27 mouse cellular contexts compared by ENCODE assay signal in genomic region chr4:86158551-86158950, GRCm38 (mm10).
"Had no signal": no experiment of that assay in that cellular context is flagged by ENCODE, and none has a peak within 500 bp of the region (broad histone marks: within the 10 kb centered on the region; RNA-seq: fewer than 3 reads in every experiment).

No protein-coding gene starts in this region.

- H3K4me1 ChIP-seq: heart, embryonic 13.5 days; heart, embryonic 15.5 days; hindbrain, embryonic 13.5 days; hindbrain, embryonic 15.5 days; intestine, embryonic 15.5 days; limb, embryonic 10.5 days; limb, embryonic 12.5 days; liver, embryonic 13.5 days; liver, embryonic 15.5 days had no signal

- DNase-seq: gastrocnemius, postnatal 14 days; gastrocnemius, postnatal 36 days; heart, adult 11 months; heart, adult 2 months; heart, postnatal 14 days; heart, postnatal 36 days; kidney, adult 18-20 months; kidney, adult 8-10 months; kidney, postnatal 10 days; kidney, postnatal 25 days; kidney, postnatal 4 days; liver; liver, embryonic 13.5 days; liver, postnatal 0 days had no signal

- H3K4me2 ChIP-seq: heart, embryonic 11.5 days; heart, embryonic 13.5 days; heart, embryonic 15.5 days; hindbrain, embryonic 13.5 days; hindbrain, embryonic 15.5 days; intestine, embryonic 15.5 days; limb, embryonic 12.5 days; liver, embryonic 13.5 days; liver, embryonic 15.5 days had no signal

- H3K36me3 ChIP-seq: heart, embryonic 13.5 days; heart, embryonic 15.5 days; hindbrain, embryonic 13.5 days; hindbrain, embryonic 15.5 days; intestine, embryonic 15.5 days; limb, embryonic 10.5 days; limb, embryonic 12.5 days; liver, embryonic 13.5 days; liver, embryonic 15.5 days had no signal

- H3K9ac ChIP-seq: heart, embryonic 13.5 days; heart, embryonic 15.5 days; hindbrain, embryonic 13.5 days; hindbrain, embryonic 15.5 days; intestine, embryonic 15.5 days; limb, embryonic 12.5 days; liver, embryonic 13.5 days; liver, embryonic 15.5 days; liver, postnatal 0 days had no signal

- ATAC-seq: hindbrain, postnatal 0 days; intestine, embryonic 15.5 days; intestine, postnatal 0 days; liver, postnatal 0 days had no signal

- H3K27ac ChIP-seq: heart, adult 2 months; heart, embryonic 13.5 days; heart, embryonic 15.5 days; hindbrain, embryonic 13.5 days; hindbrain, embryonic 15.5 days; hindbrain, postnatal 0 days; intestine, embryonic 15.5 days; layer of hippocampus, adult 2 months; left cerebral cortex, adult 2 months; limb, embryonic 10.5 days; limb, embryonic 12.5 days; liver, embryonic 13.5 days; liver, embryonic 15.5 days had no signal

- H3K27me3 ChIP-seq: heart, embryonic 13.5 days; heart, embryonic 15.5 days; hindbrain, embryonic 13.5 days; hindbrain, embryonic 15.5 days; intestine, embryonic 15.5 days; limb, embryonic 12.5 days; liver, embryonic 13.5 days; liver, embryonic 15.5 days had no signal

- H3K4me3 ChIP-seq: heart, adult 2 months; heart, embryonic 13.5 days; heart, embryonic 15.5 days; hindbrain, embryonic 13.5 days; hindbrain, embryonic 15.5 days; intestine, embryonic 15.5 days; layer of hippocampus, adult 2 months; left cerebral cortex, adult 2 months; limb, embryonic 10.5 days; limb, embryonic 12.5 days; liver, embryonic 13.5 days; liver, embryonic 15.5 days had no signal

- H3K9me3 ChIP-seq: heart, embryonic 13.5 days; heart, embryonic 15.5 days; hindbrain, embryonic 13.5 days; hindbrain, embryonic 15.5 days; intestine, embryonic 15.5 days; limb, embryonic 10.5 days; limb, embryonic 12.5 days; liver, embryonic 13.5 days; liver, embryonic 15.5 days had no signal
